Mouse (Mus musculus) spleen, adult 2 months (tissue): ENCODE measurements at regions not wholly inside any gene's neighbourhood (a gene's known extent, or its start where the extent isn't known, plus 50 kb on each side); places are given as distances from the start of the nearest gene placed in this dataset.

Experiments used
- CTCF ChIP-seq: fragments of 200-500 bp; IDR thresholded peaks from 2 replicates; pipeline ENCODE4 v1.5.1; 2011; ENCODE audit warnings: mild to moderate bottlenecking, inconsistent platforms; ENCODE audit not compliant: insufficient read depth, insufficient read length, insufficient replicate concordance; ENCODE audit errors: extremely low read depth
- POLR2A ChIP-seq: fragments of 200-500 bp; IDR thresholded peaks from 2 replicates; pipeline ENCODE4 v1.6.1; 2011; ENCODE audit warnings: low read depth, low read length, inconsistent platforms

DNA sequence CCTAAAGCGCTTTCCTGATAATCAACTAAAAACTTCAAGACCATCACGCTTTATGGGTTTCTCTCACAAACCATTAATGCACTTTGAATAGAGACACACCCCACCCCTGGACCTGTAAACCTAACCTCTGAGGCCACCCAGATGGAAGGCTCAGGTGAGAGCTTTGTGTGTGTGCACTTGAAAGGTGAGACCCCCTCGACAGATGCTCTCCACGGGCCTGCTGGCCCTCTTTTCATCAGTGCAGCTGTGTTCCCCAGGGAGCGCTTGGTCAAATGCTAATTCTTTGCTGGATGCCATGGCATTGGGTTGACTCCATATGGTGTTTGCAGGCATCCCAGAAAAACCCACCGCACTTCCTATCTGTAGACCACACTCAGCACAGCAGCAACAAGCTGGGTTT is 792.8 kb upstream of the Car8 start:
- no peak for TF ChIP-seq CTCF
- TF ChIP-seq POLR2A = no peak
